Mouse (Mus musculus) stomach, postnatal 0 days (tissue): ENCODE measurements around the gene Timm8a2.

ENCODE experiments used
- CTCF ChIP-seq: IDR thresholded peaks from 2 replicates; pipeline ENCODE4 v1.5.1; 2016; ENCODE audit warnings: antibody characterized with exemption, low read depth, mild to moderate bottlenecking, moderate library complexity
- EP300 ChIP-seq: optimal IDR thresholded peaks from 2 replicates; pipeline ENCODE3; 2016; ENCODE audit warnings: antibody characterized with exemption

DNA sequence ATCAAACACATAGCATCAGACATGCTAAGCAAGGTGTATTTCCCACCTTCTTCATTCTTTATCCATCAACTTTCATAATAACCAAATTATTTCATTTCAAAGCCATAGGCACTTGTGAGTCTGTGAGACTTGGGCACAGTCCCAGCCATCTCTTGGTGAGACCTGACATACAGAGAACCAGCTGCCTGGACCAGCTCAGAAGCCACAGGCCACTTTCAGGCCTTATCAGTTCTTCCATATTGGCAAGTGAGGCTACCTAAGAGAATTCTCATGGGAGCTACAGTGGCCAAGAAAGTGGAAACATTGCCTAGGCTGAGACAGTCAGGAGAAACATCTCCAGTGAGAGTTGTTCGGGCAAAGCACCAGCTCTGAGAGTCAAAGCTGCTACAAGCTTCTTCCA lies 11.4 kb upstream of the Timm8a2 start:
- TF ChIP-seq CTCF, result no peak
- no peak for TF ChIP-seq EP300
